Mouse (Mus musculus): ENCODE results near the gene Gins1.
"Not testable (repeated sequence)": the region's sequence is repeated elsewhere in the genome, so short reads cannot be mapped to it uniquely, and the experiment has no call there.

DNA sequence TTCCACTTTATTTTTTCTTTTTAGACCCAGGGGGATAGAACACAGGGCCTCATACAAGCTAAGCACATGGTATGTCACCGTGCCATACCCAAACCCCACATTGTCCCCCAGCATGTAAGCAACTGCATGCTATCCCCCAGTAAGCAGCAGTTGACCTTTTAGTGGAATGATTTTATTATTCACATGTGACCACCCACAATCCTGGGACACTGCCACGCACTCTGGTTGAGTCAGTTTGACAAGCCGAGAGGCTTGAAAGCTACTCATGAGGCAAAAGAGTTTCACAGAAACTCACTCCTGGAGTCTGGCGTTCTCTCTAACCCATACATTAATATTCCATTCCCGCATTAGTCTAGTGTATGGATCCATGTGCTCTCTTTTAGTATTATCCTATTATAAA is 42.1 kb downstream of the Gins1 start:
- not testable (repeated sequence) for TF ChIP-seq POLR2A (IDR thresholded peaks at IDR 0.05; ENCODE audit: control insufficient read depth, low read depth, low read length); CTCF (IDR thresholded peaks at IDR 0.05; ENCODE audit: control insufficient read depth, insufficient read depth, insufficient replicate concordance, low read depth, low read length)

All from testis, adult 2 months (tissue).